8 mouse cellular contexts compared by ENCODE assay signal in genomic region chr10:62450280-62450640, GRCm38 (mm10). TPM values are rescaled to one million over a fixed set of nuclear protein-coding genes. Genes with fewer than 3 reads are reported as not detected.
DNase-seq lines count a peak whose midpoint lies in the region; ATAC-seq and TF ChIP-seq lines count a peak whose summit lies in the region.

No protein-coding gene starts in this region.

- no peak for TF ChIP-seq CTCF in thymus, adult 2 months (IDR thresholded peaks at IDR 0.05; ENCODE audit: borderline replicate concordance, control insufficient read depth, extremely low read depth, insufficient read depth, low read length, poor library complexity)
- TF ChIP-seq CTCF in liver, adult 2 months (IDR thresholded peaks at IDR 0.05; ENCODE audit: low read depth, low read length): no peak

- peaks cover 6% of the 10 kb centered on the region; the same call in 1 of the 2 replicates for H3K79me2 ChIP-seq in liver, adult 2 months (ENCODE audit: control insufficient read depth, insufficient read depth, low read length)

- no peaks in the 10 kb centered on the region for H3K27me3 ChIP-seq in erythroblast, embryonic 14.5 days (ENCODE audit: control insufficient read depth)
- H3K27me3 ChIP-seq in thymus, adult 2 months (ENCODE audit: control insufficient read depth, insufficient read depth, low read length): no peaks in the 10 kb centered on the region
- no peaks in the 10 kb centered on the region for H3K27me3 ChIP-seq in liver, adult 2 months (ENCODE audit: control insufficient read depth, insufficient read depth, low read length)
- H3K27me3 ChIP-seq in stomach, embryonic 16.5 days (ENCODE audit: control insufficient read depth, insufficient read depth, low read length): no peaks in the 10 kb centered on the region

- H3K9ac ChIP-seq in liver, adult 2 months (ENCODE audit: low read depth, low read length): peak overlapping the region; percentile 77
- H3K9ac ChIP-seq in stomach, embryonic 16.5 days (ENCODE audit: low read length): peak overlapping the region; percentile 97

- ATAC-seq in erythroblast, adult 5-6 weeks (replicated peaks; ENCODE audit: low FRiP score, poor library complexity, severe bottlenecking): no peak
- ATAC-seq in stomach, embryonic 16.5 days (ENCODE audit: insufficient read depth, low FRiP score): no peak
- no peak for ATAC-seq in frontal cortex, adult (ENCODE audit: low TSS enrichment)

- peaks cover 49% of the 10 kb centered on the region for H3K36me3 ChIP-seq in erythroblast, embryonic 14.5 days (ENCODE audit: control insufficient read depth)
- peaks cover 9% of the 10 kb centered on the region; the same call in 1 of the 2 replicates for H3K36me3 ChIP-seq in thymus, adult 2 months (ENCODE audit: control insufficient read depth, insufficient read depth, low read length)
- peaks cover 12% of the 10 kb centered on the region for H3K36me3 ChIP-seq in liver, adult 2 months (ENCODE audit: control insufficient read depth, insufficient read depth, low read length)
- H3K36me3 ChIP-seq in stomach, embryonic 16.5 days (ENCODE audit: control insufficient read depth, insufficient read depth, low read length): no peaks in the 10 kb centered on the region; the same call in 1 of the 2 replicates

- H3K4me2 ChIP-seq in stomach, embryonic 16.5 days (ENCODE audit: low read depth, low read length): peak overlapping the region; percentile 60

- no peaks in the 10 kb centered on the region for H3K9me3 ChIP-seq in erythroblast, embryonic 14.5 days (ENCODE audit: control insufficient read depth, low read length)
- H3K9me3 ChIP-seq in stomach, embryonic 16.5 days (replicated peaks; ENCODE audit: control insufficient read depth, low read length): no peaks in the 10 kb centered on the region

- no peak overlapping the region for H3K27ac ChIP-seq in thymus, adult 2 months (ENCODE audit: control insufficient read depth, insufficient read depth, low read length)
- H3K27ac ChIP-seq in liver, adult 2 months (replicated peaks; ENCODE audit: insufficient read depth, low read depth, low read length): peak overlapping the region; percentile 89
- peak overlapping the region; percentile 84 for H3K27ac ChIP-seq in stomach, embryonic 16.5 days (ENCODE audit: low read length)

- peak overlapping the region; percentile 98 for H3K4me3 ChIP-seq in erythroblast, embryonic 14.5 days (replicated peaks)
- peak overlapping the region; percentile 78 for H3K4me3 ChIP-seq in thymus, adult 2 months (ENCODE audit: control insufficient read depth, insufficient read depth, low read length)
- H3K4me3 ChIP-seq in liver, adult 2 months (ENCODE audit: insufficient read depth, low read depth, low read length): peak overlapping the region; percentile 99
- peak overlapping the region; percentile 87 for H3K4me3 ChIP-seq in stomach, embryonic 16.5 days (replicated peaks; ENCODE audit: low read length)

- 46% methylated on average over 18 of the region's 18 CpGs for WGBS in thymus, adult 2 months
- 35% methylated on average over 18 of the region's 18 CpGs for WGBS in liver, adult 2 months
- 37% methylated on average over 18 of the region's 18 CpGs for WGBS in stomach, embryonic 16.5 days

- H3K4me1 ChIP-seq in erythroblast, embryonic 14.5 days (ENCODE audit: control insufficient read depth): peaks cover 40% of the 10 kb centered on the region
- peaks cover 8% of the 10 kb centered on the region for H3K4me1 ChIP-seq in thymus, adult 2 months (replicated peaks; ENCODE audit: control insufficient read depth, insufficient read depth, low read length)
- peaks cover 6% of the 10 kb centered on the region; the same call in 1 of the 2 replicates for H3K4me1 ChIP-seq in liver, adult 2 months (ENCODE audit: control insufficient read depth, insufficient read depth, low read length)
- peaks cover 10% of the 10 kb centered on the region for H3K4me1 ChIP-seq in stomach, embryonic 16.5 days (ENCODE audit: control insufficient read depth, insufficient read depth, low read length)

- no peak for TF ChIP-seq POLR2A in thymus, adult 2 months (IDR thresholded peaks at IDR 0.05; ENCODE audit: control insufficient read depth, extremely low read depth, insufficient read depth, low read length, poor library complexity)
- no peak for TF ChIP-seq POLR2A in liver, adult 2 months (IDR thresholded peaks at IDR 0.05; ENCODE audit: extremely low read depth, insufficient read depth, low read length)

- peak; percentile 11 for DNase-seq in thymus, adult 2 months
- DNase-seq in thymus, postnatal 4 days: no peak
- no peak for DNase-seq in liver, adult 2 months (ENCODE audit: extremely low read depth, low read depth, low spot score)
- no peak for DNase-seq in right cerebral cortex, adult 18-20 months

RNA-seq across cellular contexts. Expression of gene Supv3l1, which starts 0.7 kb away (rescaled TPM):
- 1.4 and 2.5 TPM in 2 replicates for polyA plus RNA-seq in erythroblast, embryonic 14.5 days (2012)
- 9.4 and 9.8 TPM in 2 replicates for total RNA-seq in erythroblast, adult 5-6 weeks (2015; ENCODE audit: low replicate concordance)
- total RNA-seq in erythroblast, adult 5-6 weeks (2017; ENCODE audit: low replicate concordance): 7.8 and 15.6 TPM in 2 replicates
- polyA plus RNA-seq in thymus, adult 2 months (2012; rRNA removed): 20.1 and 21.2 TPM in 2 replicates
- total RNA-seq in liver, adult 2 months (2014; rRNA removed): 18.8 and 19.1 TPM in 2 replicates
- polyA plus RNA-seq in liver, adult 2 months (2012; rRNA removed): 10.5 and 12.1 TPM in 2 replicates
- polyA plus RNA-seq in stomach, embryonic 16.5 days (2015; fragmentation: Nextera tagmentation; extraction: Ambion mirVana): 23.9 and 26.1 TPM in 2 replicates

RNA-seq across cellular contexts. Expression of gene 4930507D05Rik, which starts 1.0 kb away (rescaled TPM):
- polyA plus RNA-seq in erythroblast, embryonic 14.5 days (2012): not detected in 2 replicates
- not detected in 2 replicates for total RNA-seq in erythroblast, adult 5-6 weeks (2015; ENCODE audit: low replicate concordance)
- not detected in 2 replicates for total RNA-seq in erythroblast, adult 5-6 weeks (2017; ENCODE audit: low replicate concordance)
- 0.27 TPM in 1 of 2 replicates, not detected in the other for polyA plus RNA-seq in thymus, adult 2 months (2012; rRNA removed)
- total RNA-seq in liver, adult 2 months (2014; rRNA removed): 0.09 and 0.27 TPM in 2 replicates
- 0.12 TPM in 1 of 2 replicates, not detected in the other for polyA plus RNA-seq in liver, adult 2 months (2012; rRNA removed)
- polyA plus RNA-seq in stomach, embryonic 16.5 days (2015; fragmentation: Nextera tagmentation; extraction: Ambion mirVana): 0.27 TPM in 1 of 2 replicates, not detected in the other

RNA-seq across cellular contexts. Expression of gene Hkdc1, which starts 28.0 kb away (rescaled TPM):
- polyA plus RNA-seq in erythroblast, embryonic 14.5 days (2012): 0.01 TPM in 2 replicates
- total RNA-seq in erythroblast, adult 5-6 weeks (2015; ENCODE audit: low replicate concordance): 0.58 TPM in 1 of 2 replicates, not detected in the other
- total RNA-seq in erythroblast, adult 5-6 weeks (2017; ENCODE audit: low replicate concordance): 0.70 TPM in 1 of 2 replicates, not detected in the other
- polyA plus RNA-seq in thymus, adult 2 months (2012; rRNA removed): 0.15 and 0.17 TPM in 2 replicates
- under 0.01 and 0.18 TPM in 2 replicates for total RNA-seq in liver, adult 2 months (2014; rRNA removed)
- polyA plus RNA-seq in liver, adult 2 months (2012; rRNA removed): 0.05 TPM in 1 of 2 replicates, not detected in the other
- polyA plus RNA-seq in stomach, embryonic 16.5 days (2015; fragmentation: Nextera tagmentation; extraction: Ambion mirVana): 15.6 and 17.4 TPM in 2 replicates

RNA-seq across cellular contexts. Expression of gene Vps26a, which starts 36.3 kb away (rescaled TPM):
- 1.4 and 1.5 TPM in 2 replicates for polyA plus RNA-seq in erythroblast, embryonic 14.5 days (2012)
- total RNA-seq in erythroblast, adult 5-6 weeks (2015; ENCODE audit: low replicate concordance): 30.0 and 37.0 TPM in 2 replicates
- 30.0 and 34.9 TPM in 2 replicates for total RNA-seq in erythroblast, adult 5-6 weeks (2017; ENCODE audit: low replicate concordance)
- 9.3 and 11.4 TPM in 2 replicates for polyA plus RNA-seq in thymus, adult 2 months (2012; rRNA removed)
- 34.1 and 39.7 TPM in 2 replicates for total RNA-seq in liver, adult 2 months (2014; rRNA removed)
- 7.2 and 7.7 TPM in 2 replicates for polyA plus RNA-seq in liver, adult 2 months (2012; rRNA removed)
- polyA plus RNA-seq in stomach, embryonic 16.5 days (2015; fragmentation: Nextera tagmentation; extraction: Ambion mirVana): 80.6 and 83.2 TPM in 2 replicates

Comparison
In these comparisons a context has a peak if more than half of its experiments do, and no peak if none do; other contexts are left out.
1. RNA of gene Hkdc1, which starts 28.0 kb away (polyA plus RNA-seq): 15.6 to 17.4 TPM in stomach, embryonic 16.5 days; 0.15 to 0.17 TPM in thymus, adult 2 months, 0.05 TPM in liver, adult 2 months and 0.01 TPM in erythroblast, embryonic 14.5 days; every median in the first group is over 10 times any median in the second.
2. Peak in every context shown above with its lines, with median percentiles within 50 percentile points of each other: H3K4me3 ChIP-seq.